Mouse (Mus musculus) midbrain, embryonic 11.5 days (tissue): Measurements from ENCODE around the gene Eddm3b. TPM values are rescaled to one million over a fixed set of nuclear protein-coding genes. Genes with fewer than 3 reads are reported as not detected.
"Not testable (repeated sequence)": the region's sequence is repeated elsewhere in the genome, so short reads cannot be mapped to it uniquely, and the experiment has no call there.

ENCODE experiments used
- ATAC-seq: fragments of 200-750 bp; cut with Nextera tagmentation; 2 replicates; pipeline ENCODE4 v1.8.0; 2017; ENCODE audit warnings: moderate TSS enrichment, moderate library complexity; ENCODE audit not compliant: low FRiP score
- DNase-seq: peaks from one replicate; pipeline ENCODE4 v3.0.0; 2015; ENCODE audit warnings: low spot score; ENCODE audit errors: missing footprints
- H3K27ac ChIP-seq: fragments of 300-500 bp; sonication (generic); 2 replicates; pipeline ENCODE4 v1.5.1; 2014; ENCODE audit warnings: low read depth, low read length
- H3K27me3 ChIP-seq: fragments of 300-500 bp; sonication (generic); 2 replicates; pipeline ENCODE4 v1.6.1; 2014; ENCODE audit warnings: mild to moderate bottlenecking, low read length, moderate library complexity, mixed read lengths; ENCODE audit not compliant: control insufficient read depth, insufficient read depth
- H3K36me3 ChIP-seq: fragments of 300-500 bp; sonication (generic); 2 replicates; pipeline ENCODE4 v1.6.1; 2014; ENCODE audit warnings: mild to moderate bottlenecking, low read length, moderate library complexity, mixed read lengths; ENCODE audit not compliant: control insufficient read depth, insufficient read depth
- H3K4me1 ChIP-seq: fragments of 300-500 bp; sonication (generic); 2 replicates; pipeline ENCODE4 v1.6.1; 2014; ENCODE audit warnings: low read length; ENCODE audit not compliant: control insufficient read depth, insufficient read depth
- H3K4me2 ChIP-seq: fragments of 300-500 bp; sonication (generic); 2 replicates; pipeline ENCODE4 v1.6.1; 2014; ENCODE audit warnings: mild to moderate bottlenecking, moderate library complexity
- H3K4me3 ChIP-seq: fragments of 300-500 bp; sonication (generic); 2 replicates; pipeline ENCODE4 v1.5.1; 2014; ENCODE audit warnings: low read depth, low read length
- H3K9ac ChIP-seq: fragments of 300-500 bp; sonication (generic); 2 replicates; pipeline ENCODE4 v1.6.1; 2014; ENCODE audit warnings: low read length
- H3K9me3 ChIP-seq: fragments of 300-500 bp; sonication (generic); 2 replicates; pipeline ENCODE4 v1.6.1; 2016; ENCODE audit warnings: low read length; ENCODE audit not compliant: control insufficient read depth
- WGBS: fragments of 180-500 bp; shearing (Covaris S2); extraction: QIAGEN DNeasy Blood & Tissue Kit; methylation state at CpG from one replicate; pipeline ENCODE4 v1.1.7; 2014; 5-methylcytosine and 5-hydroxymethylcytosine counted together
- polyA plus RNA-seq: library from polyadenylated mRNA; unstranded; fragments of >200 nt; fragmentation: Nextera tagmentation; extraction: Ambion mirVana; gene quantifications from 2 replicates; pipeline ENCODE4 v1.2.1, GENCODE M21; 2014

Eddm3b gene
- polyA plus RNA-seq, 1 experiment from 2014 or later: not detected

- ATAC-seq, H3K36me3 ChIP-seq: not testable (repeated sequence)
- 89% methylated on average over 6 of the region's 6 CpGs for WGBS
These were observed 49.1 kb downstream of the Eddm3b start for GRCm38 (mm10) chr14:51163323-51163722.

GRCm38 (mm10) chr14:51165435-51165834 lies 51.2 kb downstream of the Eddm3b start:
- H3K9me3 ChIP-seq: no peaks in the 10 kb centered on the region
- H3K36me3 ChIP-seq: no peaks in the 10 kb centered on the region
- H3K27ac ChIP-seq: no peak overlapping the region
- DNase-seq: no peak
- no peaks in the 10 kb centered on the region for H3K4me1 ChIP-seq
- H3K27me3 ChIP-seq: no peaks in the 10 kb centered on the region
- H3K9ac ChIP-seq: no peak overlapping the region
- H3K4me3 ChIP-seq: no peak overlapping the region
- H3K4me2 ChIP-seq: no peak overlapping the region
- no peak for ATAC-seq
- 100% methylated on average over 1 of the region's 1 CpGs for WGBS

More at GRCm38 (mm10) chr14:51163323-51163722, 49.1 kb downstream of the Eddm3b start:
- not testable (repeated sequence) for H3K4me2 ChIP-seq, H3K27me3 ChIP-seq, H3K27ac ChIP-seq, H3K9me3 ChIP-seq, H3K4me3 ChIP-seq, DNase-seq, H3K9ac ChIP-seq, H3K4me1 ChIP-seq

GRCm38 (mm10) chr14:51166068-51166467 lies 51.8 kb downstream of the Eddm3b start:
- ATAC-seq: no peak
- H3K27me3 ChIP-seq: no peaks in the 10 kb centered on the region

More at GRCm38 (mm10) chr14:51166068-51166467, 51.8 kb downstream of the Eddm3b start:
- Histone ChIP-seq H3K36me3 (no peaks in the 10 kb centered on the region), H3K4me3 (no peak overlapping the region), H3K4me1 (no peaks in the 10 kb centered on the region), H3K27ac (no peak overlapping the region), H3K9ac (no peak overlapping the region), H3K9me3 (no peaks in the 10 kb centered on the region), H3K4me2 (no peak overlapping the region)
- DNase-seq: no peak

Other genes with a start within 250 kb of the Eddm3b start
- 4.9 and 5.5 TPM in 2 replicates for gene Tep1, start 243.9 kb upstream of the Eddm3b start, polyA plus RNA-seq
- gene Klhl33, start 216.9 kb upstream of the Eddm3b start, polyA plus RNA-seq: 0.15 and 0.25 TPM in 2 replicates
- gene Osgep, start 189.5 kb upstream of the Eddm3b start, polyA plus RNA-seq: 157 and 165 TPM in 2 replicates
- gene Apex1, start 189.5 kb upstream of the Eddm3b start, polyA plus RNA-seq: 401 and 413 TPM in 2 replicates
- gene Pip4p1, start 183.6 kb upstream of the Eddm3b start, polyA plus RNA-seq: 48.4 and 59.0 TPM in 2 replicates
- 73.6 and 76.3 TPM in 2 replicates for gene Pnp, start 183.3 kb upstream of the Eddm3b start, polyA plus RNA-seq
- gene Gm49342, start 169.9 kb upstream of the Eddm3b start, polyA plus RNA-seq: not detected in 2 replicates
- 0.55 and 0.57 TPM in 2 replicates for gene Pnp2, start 158.4 kb upstream of the Eddm3b start, polyA plus RNA-seq
- not detected in 2 replicates for gene Rnase10, start 106.7 kb upstream of the Eddm3b start, polyA plus RNA-seq
- gene Rnase9, start 72.6 kb upstream of the Eddm3b start, polyA plus RNA-seq: not detected in 2 replicates
- not detected in 2 replicates for gene Rnase11, start 64.3 kb upstream of the Eddm3b start, polyA plus RNA-seq
- not detected in 2 replicates for gene Rnase12, start 56.8 kb upstream of the Eddm3b start, polyA plus RNA-seq
- not detected in 2 replicates for gene Olfr750, start 40.0 kb upstream of the Eddm3b start, polyA plus RNA-seq
- gene Rnase4, start 23.3 kb upstream of the Eddm3b start, polyA plus RNA-seq: 12.3 and 14.9 TPM in 2 replicates
- 1.5 and 2.4 TPM in 2 replicates for gene Ang, start 23.3 kb upstream of the Eddm3b start, polyA plus RNA-seq
- gene Rnase6, start 9.5 kb downstream of the Eddm3b start, polyA plus RNA-seq: 0.12 TPM in 1 of 2 replicates, not detected in the other
- gene Rnase1, start 32.4 kb downstream of the Eddm3b start, polyA plus RNA-seq: not detected in 2 replicates
- not detected in 2 replicates for gene Rnase2b, start 47.8 kb downstream of the Eddm3b start, polyA plus RNA-seq
- not detected in 2 replicates for gene Ang2, start 84.7 kb downstream of the Eddm3b start, polyA plus RNA-seq
- not detected in 2 replicates for gene Ear14, start 89.0 kb downstream of the Eddm3b start, polyA plus RNA-seq
- not detected in 2 replicates for gene Rnase2a, start 141.7 kb downstream of the Eddm3b start, polyA plus RNA-seq
- not detected in 2 replicates for gene Gm7247, start 247.3 kb downstream of the Eddm3b start, polyA plus RNA-seq